Mouse (Mus musculus): Measurements from ENCODE around the gene Gpatch4.

Gpatch4 gene

GRCm38 (mm10) chr3:88094126-88094525 lies 51.2 kb downstream of the Gpatch4 start:
- no peak for DNase-seq (ENCODE audit: low spot score)

GRCm38 (mm10) chr3:88097666-88098065 lies 54.8 kb downstream of the Gpatch4 start:
- no peak for DNase-seq (ENCODE audit: low spot score)

- no peak for DNase-seq (ENCODE audit: low spot score)
Measured at GRCm38 (mm10) chr3:88100251-88100650, 57.3 kb downstream of the Gpatch4 start.

GRCm38 (mm10) chr3:88101736-88102135 lies 58.8 kb downstream of the Gpatch4 start:
- DNase-seq (ENCODE audit: low spot score): no peak

DNA sequence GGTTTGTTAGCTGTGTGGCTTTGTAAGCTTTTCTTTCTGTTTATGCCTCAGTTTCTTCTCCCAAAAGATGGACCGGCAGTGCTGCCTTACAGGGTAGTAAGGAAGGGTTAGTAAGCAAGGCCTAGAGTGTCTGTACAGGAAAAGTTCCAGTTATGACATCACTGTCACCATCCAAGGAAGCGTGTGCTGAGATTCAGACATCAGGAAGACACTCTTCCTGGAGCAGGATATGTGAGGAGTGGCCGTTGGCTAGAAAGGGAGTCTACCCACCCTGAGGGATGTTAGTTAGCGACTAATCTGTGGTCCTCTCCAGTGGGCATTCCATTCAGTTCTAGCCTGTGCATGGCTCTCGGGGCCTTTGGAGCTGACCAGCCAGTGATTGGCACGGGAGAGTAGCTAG lies 59.3 kb downstream of the Gpatch4 start:
- no peak for DNase-seq (ENCODE audit: low spot score)

DNA sequence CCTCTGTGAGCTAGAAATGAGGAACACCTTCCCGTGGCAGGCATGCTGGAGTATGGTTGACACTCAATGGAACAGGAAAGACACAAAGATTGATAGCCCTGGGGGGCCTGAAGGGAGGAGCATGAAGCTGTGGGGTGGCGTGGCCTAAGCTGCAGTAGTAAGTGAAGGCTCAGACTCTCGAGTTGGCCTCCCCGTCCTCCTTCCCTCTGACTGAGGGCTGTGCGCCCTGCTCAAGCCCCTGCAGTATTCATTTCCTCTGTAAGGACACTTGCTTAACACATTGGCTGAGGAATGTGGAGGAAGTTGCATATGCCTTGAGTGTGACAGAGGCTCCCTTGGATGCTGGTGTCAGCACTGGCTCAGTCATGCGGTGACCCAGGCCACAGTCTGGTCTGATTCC lies 59.7 kb downstream of the Gpatch4 start:
- no peak for DNase-seq (ENCODE audit: low spot score)
